Mouse (Mus musculus) inflammation-experienced regulatory T-cells, adult 16 weeks (primary cell): ENCODE measurements around the gene Lcn6. TPM values are rescaled to one million over a fixed set of nuclear protein-coding genes. Genes with fewer than 3 reads are reported as not detected.

ENCODE experiments used
- polyA plus RNA-seq: library from polyadenylated mRNA; unstranded; fragments of 100-300 nt; shearing (Covaris generic); gene quantifications from one replicate; pipeline ENCODE4 v1.2.1, GENCODE M21; 2017

Lcn6 gene
- polyA plus RNA-seq: not detected

DNA sequence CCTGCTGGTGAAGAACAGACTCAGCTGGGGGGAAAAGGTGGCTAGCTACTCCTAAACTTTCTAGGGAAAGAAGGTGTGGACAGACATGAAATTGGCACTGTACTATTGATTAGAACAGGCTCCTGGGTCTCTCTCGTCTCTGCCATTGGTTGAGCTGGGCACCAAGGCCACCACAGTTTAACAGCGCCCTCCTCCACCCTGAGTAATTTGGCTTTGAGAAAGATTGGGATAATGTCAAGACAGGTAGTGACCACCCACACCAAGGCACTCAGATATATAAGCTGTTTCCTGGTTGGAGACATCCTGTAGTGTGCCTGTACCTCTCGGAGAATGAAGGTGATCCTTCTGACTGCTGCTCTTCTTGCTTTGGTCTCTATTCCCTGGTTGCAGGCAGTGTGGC is at the start of gene Lcn6:
Gene Lcn6, plus strand, starts transcription at position 301 of the 400 bp plus-strand sequence.

DNA sequence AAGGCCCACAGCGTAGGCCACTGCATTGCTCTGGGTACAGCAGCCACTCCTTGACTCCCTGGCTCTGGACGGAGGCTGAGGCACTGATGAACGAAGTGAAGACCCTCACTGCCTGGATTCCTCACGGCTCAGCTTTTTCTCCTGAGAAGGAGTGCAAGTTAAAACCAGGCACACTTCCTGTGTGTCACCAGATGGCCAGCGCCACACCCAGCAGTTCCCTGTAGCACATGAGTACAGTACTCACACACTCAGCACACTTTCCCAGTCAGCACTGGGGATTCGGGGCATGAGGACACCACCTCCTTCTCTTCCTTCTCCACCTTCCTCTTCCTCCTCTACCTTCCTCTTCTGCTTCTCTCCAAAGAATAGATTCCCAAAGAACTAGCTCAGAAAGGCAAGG is 48.8 kb upstream of the Lcn6 start, which contains the start of gene Fcna:
Gene Fcna, minus strand, starts transcription at position 220 of the 400 bp plus-strand sequence.

DNA sequence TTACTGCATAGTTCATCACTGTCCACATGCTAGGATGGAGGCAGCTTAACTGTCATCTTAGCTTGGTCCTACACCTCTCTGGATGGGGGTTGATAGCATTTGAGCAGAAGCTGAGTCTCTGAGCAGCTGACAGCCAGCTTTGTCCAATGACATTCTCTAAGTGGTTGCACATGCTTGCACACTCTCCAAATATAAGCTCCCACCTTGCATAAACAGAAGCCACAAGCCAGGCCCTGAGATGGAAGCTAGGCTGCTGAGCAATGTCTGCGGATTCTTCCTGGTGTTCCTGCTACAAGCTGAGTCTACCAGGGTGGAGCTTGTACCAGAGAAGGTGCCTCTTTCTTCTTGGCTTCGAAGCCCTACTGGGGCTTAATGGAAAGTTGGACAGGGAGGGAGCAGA is 23.7 kb upstream of the Lcn6 start, which contains the start of gene Lcn8:
Gene Lcn8, plus strand, starts transcription at position 219 of the 400 bp plus-strand sequence.

DNA sequence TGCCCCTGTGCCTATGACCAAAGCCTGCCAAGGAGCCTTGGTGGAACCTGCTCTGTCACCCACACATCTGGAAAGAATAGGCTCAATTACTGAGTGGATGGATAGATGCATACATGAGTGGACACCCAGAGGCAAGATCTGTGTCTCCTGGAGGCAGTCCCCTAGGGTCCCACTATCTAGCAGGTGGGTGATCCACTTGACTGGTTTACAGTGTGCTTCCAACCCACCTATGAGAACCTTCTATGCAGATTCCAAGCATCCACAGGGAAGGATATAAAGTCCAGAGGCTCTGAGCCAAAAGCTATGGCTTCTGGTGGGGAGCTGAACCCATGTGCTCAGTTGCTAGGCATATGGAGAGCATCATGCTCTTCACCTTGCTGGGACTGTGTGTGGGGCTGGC is 18.9 kb upstream of the Lcn6 start, which contains the start of gene Lcn5:
Gene Lcn5, plus strand, starts transcription at position 301 of the 400 bp plus-strand sequence.

DNA sequence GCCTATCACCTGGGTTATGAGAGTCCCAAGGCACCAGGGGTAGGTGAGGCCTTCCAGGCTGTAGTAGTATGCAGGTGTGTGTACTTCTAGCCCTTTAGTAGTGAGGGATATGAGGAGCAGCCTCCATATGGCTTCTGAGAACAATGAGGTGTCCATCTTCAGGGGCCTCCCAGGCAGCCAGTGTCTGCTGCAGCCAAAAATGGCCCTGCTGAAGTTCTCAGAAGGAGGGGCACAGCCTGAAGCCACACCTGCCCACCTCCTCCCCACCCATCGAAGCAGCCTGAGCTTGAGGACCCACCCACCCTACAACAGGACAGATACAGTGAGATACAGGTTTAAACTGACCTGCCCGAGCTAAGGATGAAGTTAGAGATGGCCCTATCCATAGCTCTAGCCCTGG is 5.8 kb downstream of the Lcn6 start, which contains the start of gene Lcn10:
Gene Lcn10, plus strand, starts transcription at position 301 of the 400 bp plus-strand sequence.

DNA sequence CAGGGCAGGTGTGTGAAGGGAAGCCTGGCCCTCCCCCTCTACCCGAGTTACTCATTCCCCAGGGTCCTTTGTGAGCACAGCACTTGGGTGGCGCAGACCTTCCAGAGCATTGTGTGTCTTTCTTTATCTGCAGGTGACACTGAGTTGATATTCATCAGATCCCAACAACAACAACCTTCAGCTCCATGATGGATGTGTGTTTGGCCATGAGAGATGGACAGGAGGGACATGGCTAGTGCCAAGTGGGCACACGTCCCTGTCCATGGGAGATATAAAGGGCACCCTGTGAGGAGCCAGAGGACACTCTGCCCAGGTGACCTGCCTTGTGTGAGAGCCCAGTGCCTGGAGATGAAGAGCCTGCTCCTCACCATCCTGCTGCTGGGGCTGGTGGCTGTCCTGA is 23.2 kb downstream of the Lcn6 start, which contains the start of gene Obp2a:
Gene Obp2a, plus strand, starts transcription at position 301 of the 400 bp plus-strand sequence.

DNA sequence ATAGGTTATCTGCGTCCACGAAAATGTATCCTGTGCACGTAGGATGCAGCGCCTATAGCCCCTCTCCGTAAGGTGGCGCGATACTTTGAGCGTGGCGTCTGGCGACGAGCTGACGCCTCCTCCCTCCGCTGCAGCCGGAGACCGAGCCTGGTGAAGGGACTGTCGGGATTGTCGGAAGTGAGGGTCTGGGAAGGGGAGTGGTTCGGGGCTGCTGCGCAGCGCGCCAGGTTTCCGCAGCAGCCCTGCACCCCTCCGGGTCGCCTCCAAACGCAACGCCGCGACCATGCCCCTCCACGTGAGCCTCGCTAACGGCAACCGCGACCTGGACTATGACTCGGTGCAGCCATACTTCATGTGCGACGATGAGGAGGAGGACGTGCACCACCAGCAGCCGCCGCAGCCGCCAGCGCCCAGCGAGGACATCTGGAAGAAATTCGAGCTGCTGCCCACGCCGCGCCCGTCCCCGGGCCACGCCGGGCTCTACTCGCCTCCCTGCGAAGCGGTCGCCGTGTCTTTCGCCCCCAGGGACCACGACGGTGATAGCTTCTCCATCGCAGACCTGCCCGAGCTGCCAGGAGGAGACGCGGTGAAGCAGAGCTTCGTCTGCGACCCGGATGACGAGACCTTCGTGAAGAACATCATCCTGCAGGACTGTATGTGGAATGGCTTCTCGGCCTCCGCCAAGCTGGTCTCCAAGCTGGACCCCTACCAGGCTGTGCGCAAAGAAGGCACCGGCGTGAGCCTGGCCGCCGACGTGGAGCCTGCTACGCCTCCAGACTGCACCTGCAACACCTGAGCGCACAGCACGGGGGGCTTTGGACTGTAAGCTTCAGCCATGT is 30.3 kb downstream of the Lcn6 start, which contains the start of gene Bmyc:
Gene Bmyc, plus strand, starts transcription at position 97 of the 839 bp plus-strand sequence.

Other genes with a start within 250 kb of the Lcn6 start
- gene Abca2, start 248.1 kb upstream of the Lcn6 start, polyA plus RNA-seq: 30.7 TPM
- 3.9 TPM for gene Clic3, start 219.9 kb upstream of the Lcn6 start, polyA plus RNA-seq
- 100 TPM for gene Paxx, start 215.7 kb upstream of the Lcn6 start, polyA plus RNA-seq
- gene Ptgds, start 206.7 kb upstream of the Lcn6 start, polyA plus RNA-seq: not detected
- not detected for gene Lcn12, start 182.9 kb upstream of the Lcn6 start, polyA plus RNA-seq
- gene Fbxw5, start 176.0 kb upstream of the Lcn6 start, polyA plus RNA-seq: 130 TPM
- 10.9 TPM for gene C8g, start 175.1 kb upstream of the Lcn6 start, polyA plus RNA-seq
- gene Traf2, start 129.8 kb upstream of the Lcn6 start, polyA plus RNA-seq: 124 TPM
- gene Edf1, start 118.9 kb upstream of the Lcn6 start, polyA plus RNA-seq: 318 TPM
- gene Mamdc4, start 101.9 kb upstream of the Lcn6 start, polyA plus RNA-seq: 0.45 TPM
- 73.4 TPM for gene Phpt1, start 101.6 kb upstream of the Lcn6 start, polyA plus RNA-seq
- not detected for gene Ajm1, start 95.0 kb upstream of the Lcn6 start, polyA plus RNA-seq
- 17.8 TPM for gene Rabl6, start 68.3 kb upstream of the Lcn6 start, polyA plus RNA-seq
- gene Ccdc183, start 59.1 kb upstream of the Lcn6 start, polyA plus RNA-seq: not detected
- gene Tmem141, start 54.8 kb upstream of the Lcn6 start, polyA plus RNA-seq: 1.0 TPM
- 16.4 TPM for gene Fcna, start 48.8 kb upstream of the Lcn6 start, polyA plus RNA-seq
- gene Lcn8, start 23.7 kb upstream of the Lcn6 start, polyA plus RNA-seq: not detected
- gene Lcn5, start 18.8 kb upstream of the Lcn6 start, polyA plus RNA-seq: not detected
- gene Lcn10, start 5.9 kb downstream of the Lcn6 start, polyA plus RNA-seq: 0.62 TPM
- gene Obp2a, start 23.3 kb downstream of the Lcn6 start, polyA plus RNA-seq: not detected
- 179 TPM for gene Bmyc, start 30.0 kb downstream of the Lcn6 start, polyA plus RNA-seq
- gene Obp2b, start 60.2 kb downstream of the Lcn6 start, polyA plus RNA-seq: not detected
- gene Lcn3, start 88.8 kb downstream of the Lcn6 start, polyA plus RNA-seq: not detected
- gene Lcn11, start 100.2 kb downstream of the Lcn6 start, polyA plus RNA-seq: not detected
- not detected for gene Gm13539, start 105.5 kb downstream of the Lcn6 start, polyA plus RNA-seq
- gene Glt6d1, start 139.1 kb downstream of the Lcn6 start, polyA plus RNA-seq: not detected
- not detected for gene Lcn9, start 146.4 kb downstream of the Lcn6 start, polyA plus RNA-seq
- 0.52 TPM for gene Sohlh1, start 170.5 kb downstream of the Lcn6 start, polyA plus RNA-seq
- gene Kcnt1, start 186.9 kb downstream of the Lcn6 start, polyA plus RNA-seq: 0.72 TPM